In the genomic region with DNA sequence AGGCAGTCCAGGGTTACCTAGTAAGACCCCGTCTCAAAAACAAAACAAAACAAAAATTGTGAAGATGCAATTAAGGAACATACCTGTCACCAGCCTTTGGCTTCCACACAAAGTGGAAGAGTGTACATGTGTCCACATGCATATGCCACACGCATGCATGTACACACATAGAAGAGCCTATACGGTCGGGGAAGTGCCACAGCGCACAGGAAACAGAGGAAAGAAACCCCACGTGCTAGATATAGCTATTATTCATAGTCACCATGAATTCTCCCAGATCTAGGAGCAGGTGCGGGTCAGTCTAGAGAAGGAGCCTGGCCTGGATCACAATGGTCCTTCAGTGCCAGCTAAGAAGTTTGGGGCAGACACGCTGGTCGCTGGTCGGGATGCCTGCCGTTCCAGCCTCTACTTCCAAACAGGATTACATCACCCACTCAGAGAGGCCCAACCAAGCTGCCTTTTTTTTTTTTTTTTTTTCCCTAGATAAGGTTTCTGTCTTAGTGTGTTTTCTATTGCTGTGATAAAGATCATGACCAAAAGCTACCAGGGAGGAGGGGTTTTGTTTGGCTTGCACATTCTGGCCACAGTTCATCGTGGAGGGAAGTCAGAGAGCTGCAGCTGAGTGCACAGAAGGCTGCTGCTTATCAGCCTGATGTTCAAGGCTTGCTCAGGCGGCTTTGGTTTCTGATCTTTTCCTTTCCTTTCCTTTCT, we compare ENCODE assay signal across 9 mouse cellular contexts. TPM values are rescaled to one million over a fixed set of nuclear protein-coding genes. Genes with fewer than 3 reads are reported as not detected.
A peak's percentile ranks its signal among the peaks of the same experiment; 100 is the strongest.
DNase-seq lines count a peak whose midpoint lies in the region; ATAC-seq and TF ChIP-seq lines count a peak whose summit lies in the region.
"Had no signal": no experiment of that assay in that cellular context is flagged by ENCODE, and none has a peak within 500 bp of the region (broad histone marks: within the 10 kb centered on the region; RNA-seq: fewer than 3 reads in every experiment).

No protein-coding gene starts in this region.

- H3K4me2 ChIP-seq in embryonic facial prominence, embryonic 13.5 days: no peak overlapping the region
- H3K4me2 ChIP-seq in lung, postnatal 0 days (replicated peaks; ENCODE audit: low read depth, low read length): no peak overlapping the region

- peak; percentile 40 to 48 for DNase-seq in lung, adult 18-20 months
- DNase-seq in lung, postnatal 10 days: no peak
- DNase-seq in lung, postnatal 0 days (ENCODE audit: low spot score): peak; percentile 66
- no peak for DNase-seq in embryo, embryonic 9.5 days (ENCODE audit: extremely low spot score)
- no peak for DNase-seq in left cerebral cortex, postnatal 14 days (ENCODE audit: low spot score in 2 of 2)
- no peak for DNase-seq in kidney, adult 9 months
- DNase-seq: heart, postnatal 10 days had no signal

- ATAC-seq in embryonic facial prominence, embryonic 13.5 days (ENCODE audit: insufficient number of reproducible peaks, insufficient read depth, low FRiP score, low TSS enrichment, low read depth): no peak
- ATAC-seq in lung, postnatal 0 days: peak; percentile 74

- TF ChIP-seq CTCF in E14TG2a.4 (conservative IDR thresholded peaks at IDR 0.05; ENCODE audit: low read length): no peak
- TF ChIP-seq CTCF in lung, postnatal 0 days (IDR thresholded peaks at IDR 0.05): no peak

- no peak overlapping the region for H3K9ac ChIP-seq in embryonic facial prominence, embryonic 13.5 days
- no peak overlapping the region for H3K9ac ChIP-seq in lung, postnatal 0 days (replicated peaks; ENCODE audit: low read depth)

- peaks cover 88% of the 10 kb centered on the region for H3K4me1 ChIP-seq in E14TG2a.4 (replicated peaks; ENCODE audit: low read depth, low read length)
- peaks cover 13% of the 10 kb centered on the region for H3K4me1 ChIP-seq in embryonic facial prominence, embryonic 13.5 days
- H3K4me1 ChIP-seq in lung, postnatal 0 days (ENCODE audit: insufficient read depth, low read depth, low read length): no peaks in the 10 kb centered on the region

- WGBS in embryonic facial prominence, embryonic 13.5 days: 64% methylated on average over 13 of the region's 13 CpGs
- WGBS in lung, postnatal 0 days: 34% methylated on average over 13 of the region's 13 CpGs

- TF ChIP-seq EP300 in lung, postnatal 0 days (IDR thresholded peaks at IDR 0.05): 0 out of 2 replicates have a peak, but pooled peaks have one; percentile 36

- peak overlapping the region; percentile 7; the same call in 1 of the 2 replicates for H3K27ac ChIP-seq in embryonic facial prominence, embryonic 13.5 days
- no peak overlapping the region; the same call in 1 of the 2 replicates for H3K27ac ChIP-seq in lung, postnatal 0 days (ENCODE audit: low read length)

- no peaks in the 10 kb centered on the region for H3K36me3 ChIP-seq in E14TG2a.4 (ENCODE audit: insufficient read depth, low read length)
- no peaks in the 10 kb centered on the region for H3K36me3 ChIP-seq in embryonic facial prominence, embryonic 13.5 days
- no peaks in the 10 kb centered on the region for H3K36me3 ChIP-seq in lung, postnatal 0 days (ENCODE audit: insufficient read depth, low read length)

- intact Hi-C loops in left cerebral cortex, postnatal 14 days (cut with DNase I): no loop called here

- H3K27me3 ChIP-seq in E14TG2a.4 (ENCODE audit: insufficient read depth, low read length): no peaks in the 10 kb centered on the region
- H3K27me3 ChIP-seq in embryonic facial prominence, embryonic 13.5 days: no peaks in the 10 kb centered on the region
- H3K27me3 ChIP-seq in lung, postnatal 0 days (replicated peaks; ENCODE audit: insufficient read depth, low read length): no peaks in the 10 kb centered on the region

- no peaks in the 10 kb centered on the region for H3K9me3 ChIP-seq in E14TG2a.4 (ENCODE audit: low read length)
- no peaks in the 10 kb centered on the region for H3K9me3 ChIP-seq in embryonic facial prominence, embryonic 13.5 days
- no peaks in the 10 kb centered on the region for H3K9me3 ChIP-seq in lung, postnatal 0 days (ENCODE audit: low read length)

- H3K4me3 ChIP-seq in E14TG2a.4 (replicated peaks; ENCODE audit: low read length): peak overlapping the region; percentile 61
- no peak overlapping the region for H3K4me3 ChIP-seq in embryonic facial prominence, embryonic 13.5 days
- H3K4me3 ChIP-seq in lung, postnatal 0 days (ENCODE audit: low read depth, low read length): no peak overlapping the region

RNA-seq across cellular contexts. Expression of gene Gtf2i, which starts 11.5 kb away (rescaled TPM):
- polyA plus RNA-seq in embryonic facial prominence, embryonic 13.5 days (2015; fragmentation: Nextera tagmentation; extraction: Ambion mirVana): 225 and 236 TPM in 2 replicates
- 84.9 and 110 TPM in 2 replicates for polyA plus RNA-seq in lung, postnatal 0 days (2015; fragmentation: Nextera tagmentation; extraction: Ambion mirVana)
- 100 to 1,000 TPM; 205 to 240 TPM for total RNA-seq in left cerebral cortex, postnatal 14 days (2021)

Comparison
In these comparisons a context has a peak if more than half of its experiments do, and no peak if none do; other contexts are left out.
1. DNase-seq: peak in lung, adult 18-20 months (2 of 2) and lung, postnatal 0 days (single experiment); none in lung, postnatal 10 days (single experiment), embryo, embryonic 9.5 days (single experiment), left cerebral cortex, postnatal 14 days (0 of 2) and kidney, adult 9 months (single experiment).